Mouse (Mus musculus) lung, adult 2 months (tissue): ENCODE data around the gene Scaf8. TPM values are rescaled to one million over a fixed set of nuclear protein-coding genes. Genes with fewer than 3 reads are reported as not detected.
"Not testable (repeated sequence)": the region's sequence is repeated elsewhere in the genome, so short reads cannot be mapped to it uniquely, and the experiment has no call there.

Experiments
- DNase-seq: peaks from one replicate; pipeline ENCODE4 v3.0.0; 2022
- H3K4me1 ChIP-seq: fragments of 200-500 bp; 2 replicates; pipeline ENCODE4 v1.6.1; 2011; ENCODE audit warnings: low read length; ENCODE audit not compliant: control insufficient read depth, insufficient read depth
- H3K4me3 ChIP-seq: fragments of 200-500 bp; replicated peaks from 2 replicates; pipeline ENCODE3; 2011; ENCODE audit warnings: low read depth, mild to moderate bottlenecking, control low read depth, low read length; ENCODE audit errors: extremely low read depth
- CTCF ChIP-seq: fragments of 200-500 bp; IDR thresholded peaks from 2 replicates; pipeline ENCODE4 v1.5.1; 2011; ENCODE audit warnings: mild to moderate bottlenecking, low read length, control low read depth; ENCODE audit not compliant: insufficient read depth
- POLR2A ChIP-seq: fragments of 200-500 bp; IDR thresholded peaks from 2 replicates; pipeline ENCODE4 v1.6.1; 2011; ENCODE audit warnings: low read depth, mild to moderate bottlenecking, control low read depth, low read length, borderline replicate concordance; ENCODE audit errors: extremely low read depth
- WGBS: fragments of 180-500 bp; shearing (Covaris S2); methylation state at CpG from one replicate; pipeline ENCODE4 v1.1.7; 2018; 5-methylcytosine and 5-hydroxymethylcytosine counted together
- polyA plus RNA-seq: library from polyadenylated mRNA; depleted of rRNA; stranded (reverse); fragments of >200 nt; gene quantifications from 2 replicates; pipeline ENCODE4 v1.2.3, GENCODE M21; 2012

The Scaf8 gene
- polyA plus RNA-seq, 1 experiment: 24.6 TPM

- WGBS: 79% methylated on average over 1 of the region's 1 CpGs
- Histone ChIP-seq H3K4me1 (peaks cover 2% of the 10 kb centered on the region), H3K4me3 (no peak overlapping the region)
- DNase-seq: no peak
- no peak for TF ChIP-seq CTCF
- no peak for TF ChIP-seq POLR2A
Measured at GRCm38 (mm10) chr17:3128716-3129115, 13.9 kb downstream of the Scaf8 start.

GRCm38 (mm10) chr17:3129791-3130190 lies 15.0 kb downstream of the Scaf8 start:
- no peak for DNase-seq
- H3K4me3 ChIP-seq: no peak overlapping the region
- H3K4me1 ChIP-seq: peaks cover 2% of the 10 kb centered on the region
- WGBS: 83% methylated on average over 3 of the region's 3 CpGs
- no peak for TF ChIP-seq CTCF
- TF ChIP-seq POLR2A: no peak

DNA sequence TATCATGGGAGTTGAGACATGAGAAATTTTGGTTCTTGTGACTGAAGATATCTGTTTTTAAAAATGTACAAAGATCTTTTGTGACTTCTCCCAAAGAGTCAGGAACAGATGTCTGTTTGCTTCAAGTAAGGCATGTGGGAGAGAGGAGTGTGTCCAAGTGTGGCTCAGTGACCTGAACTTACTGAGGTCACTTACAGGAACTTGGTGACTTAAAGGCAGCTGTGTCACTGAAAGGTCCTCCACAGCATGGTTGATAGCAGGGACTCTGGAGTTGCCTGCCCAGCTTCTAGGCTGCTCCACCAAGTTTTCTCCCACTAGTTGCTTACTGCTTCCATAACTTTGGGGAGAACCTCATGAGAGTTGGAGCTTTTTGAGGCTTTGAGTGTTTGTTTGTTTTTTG lies 20.6 kb downstream of the Scaf8 start:
- TF ChIP-seq POLR2A: no peak
- TF ChIP-seq CTCF: no peak
- H3K4me3 ChIP-seq: no peak overlapping the region
- no peak for DNase-seq
- H3K4me1 ChIP-seq: peaks cover 12% of the 10 kb centered on the region

- DNase-seq: no peak
- H3K4me3 ChIP-seq: no peak overlapping the region
- peaks cover 12% of the 10 kb centered on the region for H3K4me1 ChIP-seq
- TF ChIP-seq CTCF: no peak
- no peak for TF ChIP-seq POLR2A
- WGBS: 77% methylated on average over 7 of the region's 7 CpGs
Measured at GRCm38 (mm10) chr17:3136127-3136526, 21.4 kb downstream of the Scaf8 start.

GRCm38 (mm10) chr17:3138387-3138786 lies 23.6 kb downstream of the Scaf8 start:
- WGBS: 19% methylated on average over 3 of the region's 3 CpGs
- DNase-seq: no peak
- TF ChIP-seq POLR2A (no peak), CTCF (no peak)
- H3K4me1 ChIP-seq: peaks cover 10% of the 10 kb centered on the region
- H3K4me3 ChIP-seq: no peak overlapping the region

- H3K4me3 ChIP-seq: no peak overlapping the region
- DNase-seq: no peak
- TF ChIP-seq CTCF (no peak), POLR2A (no peak)
- WGBS: 39% methylated on average over 1 of the region's 1 CpGs
- H3K4me1 ChIP-seq: peaks cover 10% of the 10 kb centered on the region
Measured at GRCm38 (mm10) chr17:3140100-3140499, 25.3 kb downstream of the Scaf8 start.

- H3K4me1 ChIP-seq: no peaks in the 10 kb centered on the region
- TF ChIP-seq CTCF (no peak), POLR2A (no peak)
- no peak for DNase-seq
- 56% methylated on average over 1 of the region's 1 CpGs for WGBS
- no peak overlapping the region for H3K4me3 ChIP-seq
Measured at GRCm38 (mm10) chr17:3148853-3149252, 34.1 kb downstream of the Scaf8 start.

GRCm38 (mm10) chr17:3149541-3149940 lies 34.8 kb downstream of the Scaf8 start:
- no peaks in the 10 kb centered on the region for H3K4me1 ChIP-seq
- no peak overlapping the region for H3K4me3 ChIP-seq
- no peak for TF ChIP-seq POLR2A
- TF ChIP-seq CTCF: no peak
- 46% methylated on average over 1 of the region's 1 CpGs for WGBS
- no peak for DNase-seq

DNA sequence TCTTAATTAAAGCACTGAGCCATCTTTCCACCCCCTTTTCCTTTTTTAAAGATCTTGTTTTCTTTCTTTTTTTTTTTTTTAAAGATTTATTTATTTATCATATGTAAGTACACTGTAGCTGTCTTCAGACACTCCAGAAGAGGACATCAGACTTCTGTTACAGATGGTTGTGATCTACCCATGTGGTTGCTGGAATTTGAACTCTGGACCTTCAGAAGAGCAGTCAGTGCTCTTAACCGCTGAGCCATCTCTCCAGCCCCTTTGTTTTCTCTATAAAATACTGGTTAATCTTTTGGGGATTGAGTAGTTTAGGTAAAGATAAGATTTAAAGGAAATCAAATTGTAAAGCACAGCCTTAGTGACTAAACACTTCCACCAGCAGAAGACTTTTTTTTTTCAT lies 35.9 kb downstream of the Scaf8 start:
- not testable (repeated sequence) for H3K4me1 ChIP-seq, DNase-seq, H3K4me3 ChIP-seq
- 79% methylated on average over 1 of the region's 1 CpGs for WGBS

DNA sequence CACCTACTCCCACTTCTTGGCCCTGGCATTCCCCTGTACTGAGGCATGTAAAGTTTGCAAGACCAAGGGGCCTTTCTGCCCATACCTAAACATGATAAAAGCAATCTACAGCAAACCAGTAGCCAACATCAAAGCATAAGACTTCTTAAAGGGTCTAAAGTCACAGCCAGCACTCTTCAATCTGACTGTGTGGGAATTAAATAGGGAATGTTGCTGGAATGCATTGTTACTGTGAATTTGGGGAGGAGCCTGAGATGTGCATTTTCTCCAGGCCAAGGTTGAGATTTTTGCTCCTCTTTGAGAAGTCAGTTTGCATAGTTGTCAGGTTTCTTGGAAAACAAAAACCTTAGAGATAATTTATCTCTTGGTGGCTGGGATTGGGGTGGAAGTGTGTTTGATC lies 36.4 kb downstream of the Scaf8 start:
- no peak for DNase-seq
- Histone ChIP-seq H3K4me1 (no peaks in the 10 kb centered on the region), H3K4me3 (no peak overlapping the region)
- TF ChIP-seq CTCF (no peak), POLR2A (no peak)

DNA sequence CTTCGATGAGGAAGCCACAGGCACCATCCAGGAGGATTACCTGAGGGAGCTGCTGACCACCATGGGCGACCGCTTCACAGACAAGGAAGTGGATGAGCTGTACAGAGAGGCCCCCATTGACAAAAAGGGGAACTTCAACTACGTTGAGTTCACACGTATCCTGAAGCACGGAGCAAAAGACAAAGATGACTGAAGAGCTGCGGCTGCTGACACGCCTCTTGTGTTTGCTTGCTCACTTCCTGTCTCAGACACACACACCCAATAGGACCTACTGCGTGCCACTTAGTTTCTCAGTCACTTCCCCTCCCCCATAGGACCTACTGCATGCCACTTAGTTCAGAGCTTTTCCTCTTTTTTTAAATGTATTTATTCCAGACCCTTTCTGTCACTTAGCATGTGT lies 41.4 kb downstream of the Scaf8 start:
- H3K4me3 ChIP-seq, DNase-seq, H3K4me1 ChIP-seq: not testable (repeated sequence)
- WGBS: 57% methylated on average over 9 of the region's 9 CpGs

- Histone ChIP-seq H3K4me3 (no peak overlapping the region), H3K4me1 (no peaks in the 10 kb centered on the region)
- TF ChIP-seq POLR2A (no peak), CTCF (no peak)
- no peak for DNase-seq
Measured at GRCm38 (mm10) chr17:3157016-3157415, 42.2 kb downstream of the Scaf8 start.
